Mouse (Mus musculus) CD4-positive, CD25-positive, alpha-beta regulatory T cell, adult 4 months (primary cell): Measurements from ENCODE around the gene Cd99l2. TPM values are rescaled to one million over a fixed set of nuclear protein-coding genes. Genes with fewer than 3 reads are reported as not detected.
"Not testable (repeated sequence)": the region's sequence is repeated elsewhere in the genome, so short reads cannot be mapped to it uniquely, and the experiment has no call there.

Source experiments
- ATAC-seq: one replicate; pipeline ENCODE4 v1.8.0; 2017
- polyA plus RNA-seq, 2 experiments: library from polyadenylated mRNA; unstranded; fragments of 100-300 nt; shearing (Covaris generic); gene quantifications; one replicate each; pipeline ENCODE4 v1.2.1; 2017

Gene Cd99l2
- polyA plus RNA-seq: 10 to 100 TPM; 20.0 to 23.7 TPM

DNA sequence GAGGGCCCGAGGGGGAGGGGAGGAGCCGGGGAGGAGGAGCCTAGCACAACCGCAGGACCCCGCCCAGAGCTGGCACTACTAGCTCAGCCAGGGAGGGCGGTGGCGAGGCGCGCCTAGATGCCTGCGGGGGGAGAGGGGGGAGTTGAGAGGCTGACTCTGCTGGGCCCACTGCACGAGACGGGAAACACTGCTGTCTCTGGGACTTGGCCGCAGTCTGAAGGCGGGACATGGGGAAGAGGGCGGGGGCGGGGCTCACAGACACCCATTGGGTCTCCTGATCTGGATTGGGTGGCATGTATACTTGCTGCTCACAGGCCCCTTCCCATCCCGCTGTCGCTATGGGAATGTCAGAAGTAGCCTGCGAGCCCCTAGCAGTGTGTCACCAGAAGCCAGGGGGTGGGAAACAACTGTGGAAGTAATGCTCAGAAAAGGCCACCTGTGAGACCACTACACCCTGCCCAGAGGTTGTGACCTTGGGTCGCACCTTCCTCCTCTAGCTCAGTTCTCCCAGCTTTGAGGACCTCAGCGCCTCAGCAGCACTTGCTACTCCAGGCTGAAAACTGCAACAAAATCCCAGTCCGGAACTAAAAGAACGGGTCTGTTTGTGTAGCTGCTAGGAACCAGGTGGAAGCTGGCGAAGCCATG lies at the start of gene Cd99l2:
TSS of gene Cd99l2 (minus strand) at position 216 of the 645 bp plus-strand sequence.
- ATAC-seq: peak; percentile 96

DNA sequence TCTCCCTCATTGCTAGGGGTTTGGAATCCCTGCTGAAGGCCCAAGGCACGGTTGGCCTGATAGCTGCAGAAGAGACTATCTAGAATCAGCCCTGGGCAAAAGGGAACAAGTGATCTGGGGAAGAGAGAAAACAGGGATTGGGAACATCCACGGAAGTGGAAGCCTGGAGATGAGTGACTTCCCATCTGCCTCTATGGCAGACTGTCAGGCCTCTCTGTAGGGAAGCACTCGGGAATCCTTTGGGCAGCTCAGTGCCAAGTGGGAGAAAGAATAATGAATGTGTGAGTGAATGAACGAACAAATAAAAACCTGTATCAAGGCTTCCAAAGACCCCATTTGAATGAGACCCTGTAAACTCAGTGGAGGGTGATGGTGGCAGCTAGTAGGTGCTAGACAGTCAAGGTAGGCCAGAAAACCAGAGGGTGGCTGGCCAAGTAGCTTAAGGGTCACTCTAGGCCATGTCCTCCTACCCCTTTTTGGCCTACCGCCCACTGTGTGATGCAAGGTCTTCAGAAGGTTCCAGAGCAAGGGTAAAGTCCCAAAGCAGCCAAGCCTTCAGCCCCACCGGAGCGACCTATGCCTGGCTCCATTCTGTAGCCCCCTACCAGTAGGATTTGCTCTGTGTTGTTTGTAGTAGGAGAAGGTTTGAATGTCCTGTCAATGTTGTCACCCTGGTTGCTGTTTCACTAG lies 48.3 kb upstream of the Cd99l2 start:
- no peak for ATAC-seq

DNA sequence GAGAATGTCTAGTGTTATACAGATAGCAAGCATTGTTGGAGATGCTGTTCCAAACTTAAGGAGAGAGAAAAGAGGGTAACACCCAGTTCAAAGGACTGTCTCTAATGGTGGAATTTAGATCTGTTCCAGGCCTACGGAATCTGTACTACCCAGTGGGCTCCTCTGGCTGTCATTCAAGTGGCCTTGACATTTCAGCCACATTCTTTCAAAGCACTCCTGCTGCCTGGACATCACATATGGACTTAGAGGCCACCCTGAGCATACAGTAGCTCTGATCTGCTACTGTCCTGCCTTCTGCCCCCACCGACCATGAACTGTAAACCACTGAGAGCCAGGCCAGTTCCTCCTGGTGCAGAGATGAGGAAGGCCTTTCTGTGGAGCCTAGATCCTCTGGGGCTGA lies 45.1 kb upstream of the Cd99l2 start:
- no peak for ATAC-seq

DNA sequence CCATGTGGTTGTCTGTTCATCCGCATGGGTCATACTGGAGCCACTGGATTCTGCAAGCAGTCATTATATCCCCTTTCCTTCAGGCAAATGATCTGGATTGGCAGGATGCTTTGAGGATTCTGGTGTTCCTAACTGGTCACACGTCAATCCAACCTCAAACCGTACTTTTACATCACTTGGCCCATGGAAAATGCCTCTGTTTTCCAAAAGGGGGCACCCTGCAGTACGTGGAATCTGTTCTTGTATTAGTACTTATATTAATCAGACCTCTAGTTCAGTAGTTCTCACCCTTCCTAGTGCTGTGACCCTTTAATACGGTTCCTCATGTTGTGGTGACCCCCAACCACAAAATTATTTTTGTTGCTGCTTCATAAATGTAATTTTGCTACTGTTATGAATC lies 41.5 kb upstream of the Cd99l2 start:
- ATAC-seq: no peak

DNA sequence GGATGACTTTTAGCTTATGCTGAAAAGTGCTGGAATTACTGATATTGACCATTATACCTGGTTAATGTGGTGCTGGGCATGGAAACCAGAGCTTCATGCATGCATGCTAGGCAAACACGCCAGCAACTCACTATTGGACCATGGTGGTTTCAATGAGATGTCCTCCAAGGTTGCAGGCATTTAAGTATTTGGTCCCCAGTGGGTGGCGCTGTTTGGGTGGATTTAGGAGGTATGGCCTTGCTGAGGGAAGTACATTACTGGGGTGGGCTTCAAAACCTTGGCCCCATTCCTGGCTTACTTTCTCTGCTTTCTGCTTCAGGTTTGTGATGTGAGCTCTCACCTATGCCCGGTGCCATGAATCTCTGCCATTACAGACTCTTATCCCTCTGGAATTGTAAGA lies 40.0 kb upstream of the Cd99l2 start:
- ATAC-seq: no peak

DNA sequence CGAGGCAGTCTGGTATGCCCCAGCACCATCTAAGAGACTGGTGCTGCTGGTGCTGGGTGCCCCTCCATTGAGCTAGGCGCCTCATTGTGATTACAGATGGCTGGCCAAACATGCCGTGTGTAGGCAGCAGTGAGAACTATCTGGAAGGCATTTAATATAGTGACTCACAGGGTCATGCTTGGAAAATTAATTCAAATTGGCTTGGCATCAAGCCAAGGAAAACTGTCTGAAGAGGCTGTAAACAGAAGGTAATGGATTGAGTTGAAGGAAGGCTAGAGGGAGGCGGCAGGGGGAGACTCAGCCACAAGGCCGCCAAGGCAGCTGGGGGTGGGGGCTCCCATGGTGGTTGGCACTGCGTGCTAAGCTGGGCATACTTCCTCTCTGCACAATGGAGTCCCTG lies 36.0 kb upstream of the Cd99l2 start:
- ATAC-seq: no peak

DNA sequence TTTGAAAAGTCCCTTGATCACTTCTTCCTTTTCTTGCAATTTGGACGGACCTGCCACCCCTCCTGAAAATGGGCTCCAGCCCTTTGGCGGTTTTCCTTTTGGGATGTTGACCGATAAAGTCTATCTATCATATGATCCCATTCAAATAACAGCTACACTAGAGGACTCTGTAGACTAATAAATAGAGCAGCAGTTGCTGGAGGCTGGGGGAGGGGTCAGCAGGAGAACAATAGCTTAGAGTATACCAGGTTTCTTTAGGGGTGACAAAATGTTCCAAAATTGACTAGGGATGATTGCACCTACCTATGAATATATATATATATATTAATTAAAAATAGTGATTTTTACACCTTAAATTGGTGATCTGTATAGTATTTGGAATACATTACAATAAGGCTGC lies 35.5 kb upstream of the Cd99l2 start:
- no peak for ATAC-seq

DNA sequence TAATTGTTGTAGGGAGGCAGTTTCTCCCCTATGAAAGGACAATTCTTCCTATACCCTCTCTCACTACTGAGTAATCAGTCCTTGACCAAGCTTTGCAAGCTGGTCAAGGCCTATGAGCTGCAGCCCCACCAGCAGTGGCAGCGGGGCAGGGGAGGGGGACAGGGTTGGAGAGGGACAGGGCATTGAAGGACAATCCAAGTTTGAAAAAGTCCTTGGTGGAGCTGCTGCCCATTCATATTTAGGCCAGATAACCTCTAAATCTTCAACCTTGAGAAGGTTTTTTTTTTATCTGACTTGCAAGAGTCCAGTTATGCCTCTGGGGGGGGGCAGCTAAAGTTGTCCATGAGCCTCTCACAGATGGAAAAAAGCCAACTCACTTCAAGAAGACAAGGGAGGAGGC lies 34.8 kb upstream of the Cd99l2 start:
- no peak for ATAC-seq

DNA sequence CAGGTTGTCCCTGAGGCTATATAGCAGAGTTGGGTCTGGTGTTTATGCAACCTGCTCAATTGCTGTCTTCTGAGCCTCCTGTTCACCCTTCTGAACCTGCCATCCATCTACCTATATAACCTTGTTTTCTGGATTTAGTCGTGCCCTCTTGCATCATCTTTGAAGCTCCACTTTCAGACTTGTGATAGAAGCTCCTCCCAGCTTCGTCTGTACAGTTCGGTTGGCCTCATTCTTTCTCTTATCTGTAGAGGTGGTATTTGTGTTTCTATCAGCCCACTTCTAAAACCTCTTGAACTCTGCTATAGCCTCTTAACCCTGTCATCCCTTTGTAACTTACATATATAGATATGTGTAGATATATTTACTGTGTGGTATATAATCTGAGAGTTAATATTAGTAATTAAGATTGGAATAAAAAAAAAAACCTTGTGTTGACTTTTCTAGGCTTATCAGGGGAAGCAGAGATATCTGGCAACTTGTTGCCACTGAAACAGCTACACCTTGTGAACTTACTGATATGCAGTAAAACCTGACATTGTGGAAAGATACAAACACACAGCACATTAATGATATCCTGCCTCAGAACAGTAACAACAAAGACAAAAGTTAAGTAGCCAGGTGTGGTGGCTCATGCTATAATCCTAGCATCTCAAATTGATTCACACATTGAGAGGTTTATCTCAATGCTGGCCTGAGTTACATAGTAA lies 33.1 kb upstream of the Cd99l2 start:
- no peak for ATAC-seq

DNA sequence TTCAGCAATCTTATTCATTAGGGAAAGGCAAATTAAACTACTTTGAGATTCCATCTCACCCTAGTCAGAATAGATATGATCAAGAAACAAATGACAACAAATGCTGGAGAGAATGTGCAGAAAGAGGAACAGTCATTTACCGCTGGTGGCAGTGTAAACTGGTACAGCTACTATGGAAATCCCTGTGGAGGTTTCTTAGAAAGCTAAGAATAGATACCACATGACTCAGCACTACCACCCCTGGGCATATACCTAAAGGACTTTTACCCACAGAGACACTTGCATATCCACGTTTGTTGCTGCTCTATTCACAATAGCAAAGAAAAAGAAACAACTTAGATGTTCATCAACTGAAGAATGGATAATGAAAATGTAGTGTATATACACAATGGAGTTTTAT lies 31.7 kb upstream of the Cd99l2 start:
- no peak for ATAC-seq

DNA sequence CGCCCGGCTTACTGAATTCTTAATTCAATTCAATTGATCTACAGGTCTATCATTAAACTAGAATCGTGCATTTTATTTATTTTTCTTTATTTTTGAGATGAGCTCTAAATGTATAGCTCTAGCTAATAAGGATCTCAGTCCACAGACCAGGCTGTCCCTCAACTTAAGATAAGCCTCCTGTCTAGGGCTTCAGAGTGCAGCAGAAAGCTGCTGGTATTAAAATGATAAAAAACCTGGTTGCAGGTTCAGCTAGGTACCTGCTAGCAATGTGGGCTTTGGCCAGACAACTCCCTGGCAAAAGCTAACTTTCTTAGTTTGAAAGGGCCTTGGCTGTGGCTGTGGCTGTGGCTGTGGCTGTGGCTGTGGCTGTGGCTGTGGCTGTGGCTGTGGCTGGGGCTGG lies 30.2 kb upstream of the Cd99l2 start:
- no peak for ATAC-seq

DNA sequence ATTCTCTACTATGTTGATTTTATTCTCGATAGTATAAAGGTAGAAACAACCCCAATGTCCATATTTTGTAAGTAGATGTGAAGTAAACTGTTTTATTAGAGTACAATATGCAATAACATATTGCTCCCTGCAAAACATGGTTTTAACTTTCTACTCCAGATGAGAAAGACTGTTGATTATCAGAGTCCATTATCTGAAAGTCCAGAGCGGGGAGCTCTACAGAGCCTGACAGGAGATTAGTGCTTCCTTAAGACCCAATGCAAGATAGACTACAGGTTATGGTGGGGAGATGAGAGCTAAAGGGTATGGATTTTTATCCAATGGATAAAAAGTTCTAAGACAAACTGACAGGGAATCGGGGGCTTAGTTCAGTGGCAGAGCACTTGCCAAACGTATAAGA lies 26.6 kb upstream of the Cd99l2 start:
- no peak for ATAC-seq

DNA sequence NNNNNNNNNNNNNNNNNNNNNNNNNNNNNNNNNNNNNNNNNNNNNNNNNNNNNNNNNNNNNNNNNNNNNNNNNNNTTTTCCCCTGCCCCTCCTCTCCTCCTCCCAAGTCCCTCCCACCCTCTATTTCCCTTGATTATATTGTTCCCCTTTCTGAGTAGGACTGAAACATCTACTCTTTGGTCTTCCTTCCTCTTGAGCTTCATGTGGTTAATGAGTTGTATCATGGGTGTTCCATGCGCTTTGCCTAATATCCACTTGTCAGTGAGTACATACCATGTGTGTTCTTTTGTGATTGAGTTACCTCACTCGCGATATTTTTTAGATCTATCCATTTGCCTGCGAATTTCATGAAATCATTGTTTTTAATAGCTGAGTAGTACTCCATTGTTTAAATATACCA lies 13.9 kb upstream of the Cd99l2 start:
- ATAC-seq: not testable (repeated sequence)

DNA sequence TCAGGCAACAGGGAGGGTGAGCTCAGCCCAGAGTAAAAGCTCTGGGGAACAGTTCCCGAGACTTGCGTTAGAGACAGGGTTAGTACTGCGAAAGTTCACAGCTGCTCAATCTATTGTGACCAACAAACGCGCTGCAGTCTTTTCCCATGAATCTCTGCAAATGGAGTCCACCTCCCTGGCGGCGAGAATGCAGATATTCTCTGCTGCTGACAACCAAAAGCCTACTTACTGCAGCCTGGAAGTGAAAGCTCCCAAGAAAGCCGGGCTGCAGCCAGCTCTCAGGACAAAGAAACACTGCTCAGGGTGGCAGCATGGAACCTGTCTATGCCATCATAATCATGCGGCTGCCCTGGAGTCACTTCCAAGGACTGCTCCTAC lies 619 bp upstream of the Cd99l2 start:
- ATAC-seq: peak; percentile 1

DNA sequence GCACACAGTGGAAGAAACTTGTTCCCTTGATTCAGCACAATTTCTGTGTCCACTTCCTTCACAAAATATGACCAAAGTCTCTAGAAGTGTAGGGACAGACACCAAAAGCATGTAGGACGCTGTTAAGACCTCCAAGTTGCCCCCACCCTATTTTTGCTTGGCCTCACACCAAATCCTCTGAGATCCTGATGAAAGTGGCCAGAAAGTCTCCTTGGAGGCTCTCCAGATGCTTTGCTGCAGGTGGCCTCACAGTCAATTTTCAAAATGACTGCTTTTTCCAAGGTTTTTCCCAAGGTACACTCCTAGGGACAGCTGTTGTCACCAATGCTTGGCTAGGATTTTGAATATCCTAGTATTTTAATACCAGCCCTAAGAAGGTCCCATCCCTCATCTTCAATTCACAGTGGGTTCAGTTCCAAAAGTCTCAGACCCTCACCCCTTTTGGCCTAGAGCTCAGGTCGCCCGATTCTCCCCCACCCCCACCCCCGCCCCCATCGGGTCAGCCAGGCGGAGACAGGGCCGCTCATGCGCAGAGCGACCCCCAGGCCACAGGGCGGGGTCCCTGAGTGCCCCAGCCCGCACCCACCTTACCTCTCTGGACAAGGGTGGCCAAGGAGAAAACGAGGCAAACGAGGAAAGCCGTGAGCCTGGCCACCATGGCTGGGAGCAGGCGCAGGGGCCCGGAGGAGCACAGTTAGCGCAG lies 567 bp downstream of the Cd99l2 start:
- peak; percentile 17 for ATAC-seq

DNA sequence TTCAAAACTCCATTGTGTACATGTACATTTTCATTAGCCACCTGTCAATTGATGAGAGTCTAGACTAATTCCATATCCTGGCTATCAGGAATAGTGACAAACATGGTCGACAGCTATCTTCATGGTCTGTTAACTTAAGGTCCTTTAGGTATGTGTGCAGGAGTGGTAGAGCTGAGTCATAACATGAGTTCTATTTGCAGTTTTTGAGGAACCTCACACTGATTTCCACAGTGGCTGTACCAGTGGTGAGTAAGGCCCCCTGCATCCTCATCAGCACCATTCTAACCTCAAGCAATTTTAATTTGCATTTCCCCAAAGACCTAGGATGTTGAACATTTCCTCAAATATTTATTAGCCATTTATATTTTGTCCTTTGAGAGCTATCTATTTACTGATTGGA lies 3.3 kb downstream of the Cd99l2 start:
- no peak for ATAC-seq

DNA sequence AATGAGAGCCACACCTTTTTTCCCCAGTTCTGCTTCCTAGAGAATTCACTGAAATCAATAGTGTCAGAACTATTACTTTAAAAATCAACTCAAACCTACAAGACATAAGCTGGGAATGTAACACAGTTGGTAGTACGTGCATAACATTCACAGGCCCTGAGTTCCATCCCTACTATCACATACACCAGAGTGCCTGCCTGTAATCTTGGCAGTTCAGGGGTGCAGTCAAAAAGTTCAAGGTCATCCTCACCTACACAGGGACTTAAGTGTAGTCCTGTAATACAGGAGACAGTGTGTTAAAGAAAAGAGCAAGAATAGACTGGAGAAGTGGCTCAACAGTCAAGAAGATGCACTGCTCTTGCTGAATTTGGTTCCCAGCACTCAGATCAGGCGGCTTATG lies 10.4 kb downstream of the Cd99l2 start:
- no peak for ATAC-seq

DNA sequence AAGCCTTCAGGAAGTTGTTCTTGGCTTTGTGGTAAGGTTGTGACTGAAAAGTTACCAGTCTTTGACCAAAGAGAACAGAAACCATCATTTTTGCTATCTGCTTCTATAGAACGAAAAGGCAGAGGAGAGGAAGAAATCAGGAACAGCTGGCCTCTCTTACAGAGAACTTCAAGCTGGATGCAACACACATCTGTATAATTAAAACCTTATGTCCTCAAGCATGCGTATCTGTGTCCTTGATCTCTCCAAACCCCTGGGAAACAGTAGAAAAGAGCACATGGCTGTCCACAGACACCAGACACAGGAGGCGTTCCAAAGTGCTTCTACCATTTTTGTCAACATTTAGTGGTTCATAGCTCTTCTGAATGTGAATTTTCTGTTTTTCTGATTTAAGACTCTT lies 16.7 kb downstream of the Cd99l2 start:
- ATAC-seq: peak; percentile 18

DNA sequence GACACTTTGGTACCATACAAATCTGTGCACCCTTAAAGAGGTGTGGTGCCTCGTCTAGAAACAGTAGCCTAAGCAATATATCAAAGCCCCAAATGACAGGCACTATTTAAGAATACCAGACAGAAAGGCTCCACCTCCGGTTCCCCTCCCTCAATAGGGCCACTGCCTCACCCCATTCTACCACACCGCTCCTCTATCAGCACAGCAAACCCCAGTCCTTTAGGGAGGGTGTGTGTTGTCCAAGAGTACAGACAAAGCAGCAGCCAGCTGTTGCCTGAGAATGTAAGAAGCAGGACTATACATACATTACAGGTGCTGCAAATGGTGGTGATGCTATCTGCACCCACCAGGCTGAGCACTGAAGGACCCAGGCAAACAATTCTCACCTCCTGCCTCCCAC lies 17.2 kb downstream of the Cd99l2 start:
- ATAC-seq: peak; percentile 43

DNA sequence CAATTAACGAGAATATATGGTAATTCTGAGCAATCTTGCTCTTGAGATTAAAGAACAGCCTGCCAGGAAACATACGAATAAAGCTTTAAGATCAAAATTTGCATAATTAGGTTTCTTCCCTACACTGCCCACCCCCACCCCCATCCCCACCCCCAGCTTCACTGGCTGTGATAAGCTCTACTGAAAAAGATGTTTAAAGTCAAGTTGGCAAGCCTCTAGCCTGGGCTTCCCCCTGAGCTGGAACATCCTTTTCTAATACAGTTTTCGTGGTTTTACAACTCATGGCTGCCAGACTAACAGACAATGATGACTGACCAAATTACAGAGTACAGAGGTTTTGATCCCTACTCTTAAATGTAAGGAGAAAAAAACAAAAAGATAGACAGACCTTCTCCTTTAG lies 17.6 kb downstream of the Cd99l2 start:
- peak; percentile 74 for ATAC-seq

DNA sequence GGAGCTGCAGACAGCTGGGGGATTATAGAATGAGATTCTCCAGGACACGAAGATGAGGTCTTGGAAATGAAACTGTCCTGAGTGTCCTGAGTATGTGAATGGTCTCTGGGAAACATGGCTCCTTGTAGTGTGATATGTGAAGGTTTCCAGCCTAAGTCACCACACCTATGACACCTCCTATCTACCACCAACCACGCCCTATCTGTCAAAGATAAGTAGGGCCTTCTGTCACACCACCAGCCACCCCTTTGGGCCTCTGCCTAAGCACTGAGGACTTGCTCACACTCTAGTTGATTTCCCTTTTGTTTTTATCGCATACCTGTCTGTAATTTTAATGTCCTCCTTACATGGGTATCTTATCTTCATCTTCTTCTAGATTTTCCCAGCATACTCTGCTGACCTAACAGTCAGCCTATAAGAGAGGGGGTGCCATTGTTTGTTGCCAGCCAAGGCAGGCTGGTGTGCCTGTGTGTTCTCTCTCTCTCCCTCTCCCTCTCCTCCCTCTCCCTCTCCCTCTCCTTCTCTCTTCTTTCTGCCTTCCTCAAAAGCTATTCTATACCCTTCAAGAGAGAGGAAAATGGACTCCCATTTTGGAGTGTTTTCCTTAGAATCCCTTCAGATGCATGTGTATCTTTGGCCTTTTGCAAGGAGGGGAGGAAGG lies 18.2 kb downstream of the Cd99l2 start:
- peak; percentile 38 for ATAC-seq

DNA sequence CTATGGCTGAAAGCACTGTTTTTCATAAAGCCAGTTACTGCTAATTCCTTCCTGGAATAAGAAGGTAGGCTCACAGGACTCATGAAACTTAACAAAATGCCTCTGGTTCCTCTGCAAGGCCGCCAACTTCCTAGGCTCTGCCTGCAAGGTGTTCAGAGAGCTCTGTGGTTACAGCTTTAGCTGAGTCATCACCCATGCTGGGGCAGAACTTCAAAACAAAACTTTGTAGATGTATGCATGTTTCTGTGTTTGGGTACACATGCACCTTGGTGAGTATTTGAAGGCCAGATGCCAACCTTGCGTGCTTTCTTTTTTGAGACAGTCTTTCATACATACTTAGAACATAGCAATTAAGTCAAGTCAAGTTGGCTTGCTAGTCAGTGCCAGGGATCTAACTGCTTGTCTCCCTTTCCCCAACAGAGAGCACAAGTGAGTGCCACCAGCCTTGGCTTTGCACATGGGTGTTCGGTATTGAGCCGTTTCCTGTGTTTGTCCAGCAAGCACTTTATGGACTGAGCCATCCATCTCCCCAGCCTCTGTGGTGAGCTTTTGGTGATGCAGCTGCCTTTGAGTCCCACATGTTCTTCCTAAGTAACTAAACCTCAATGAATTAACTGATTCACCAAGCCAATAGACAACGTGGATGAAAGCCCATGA lies 23.9 kb downstream of the Cd99l2 start:
- ATAC-seq: peak; percentile 82
